Mouse (Mus musculus) testis, adult 10 weeks (tissue): ENCODE measurements around the gene Neurod4. TPM values are rescaled to one million over a fixed set of nuclear protein-coding genes. Genes with fewer than 3 reads are reported as not detected.

Experiments used
- polyA plus RNA-seq: library from polyadenylated mRNA; stranded (reverse); fragments of 350-450 nt; fragmentation: Illumina TruSeq; extraction: RNeasy Lipid Tissue Mini Kit (QIAGEN cat#74804); gene quantifications from one replicate; pipeline ENCODE4 v1.2.3, GENCODE M21; 2014; ENCODE audit warnings: low read depth, low replicate concordance

The Neurod4 gene
- not detected for polyA plus RNA-seq

GRCm38 (mm10) chr10:130280066-130280465, at the start of gene Neurod4:
Neurod4 (minus strand) TSS chr10:130280240.

GRCm38 (mm10) chr10:130322637-130323036, 42.6 kb upstream of the Neurod4 start, which contains the start of gene Tespa1:
Tespa1 (plus strand) TSS chr10:130322870.

Other genes starting within 250 kb of the Neurod4 start
- gene Olfr821, start 249.9 kb downstream of the Neurod4 start, polyA plus RNA-seq = not detected
- not detected for gene Olfr822, start 209.0 kb downstream of the Neurod4 start, polyA plus RNA-seq
- gene Olfr823, start 164.9 kb downstream of the Neurod4 start, polyA plus RNA-seq = not detected
- gene Olfr824, start 150.2 kb downstream of the Neurod4 start, polyA plus RNA-seq = not detected
- gene Olfr825, start 113.5 kb downstream of the Neurod4 start, polyA plus RNA-seq = not detected
- not detected for gene Olfr826, start 96.1 kb downstream of the Neurod4 start, polyA plus RNA-seq
- gene Olfr827, start 65.8 kb downstream of the Neurod4 start, polyA plus RNA-seq = not detected
- not detected for gene Tespa1, start 42.6 kb upstream of the Neurod4 start, polyA plus RNA-seq
- 0.04 TPM for gene Vmn2r84, start 114.1 kb upstream of the Neurod4 start, polyA plus RNA-seq
- 0.07 TPM for gene Vmn2r85, start 149.5 kb upstream of the Neurod4 start, polyA plus RNA-seq
- 0.20 TPM for gene Vmn2r86, start 175.8 kb upstream of the Neurod4 start, polyA plus RNA-seq
- gene Vmn2r87, start 217.2 kb upstream of the Neurod4 start, polyA plus RNA-seq = not detected